Mouse (Mus musculus) bone marrow macrophage, adult 2 months (primary cell): ENCODE measurements around the gene Flvcr2.

Source experiments
- CTCF ChIP-seq: IDR thresholded peaks from 2 replicates; pipeline ENCODE4 v1.5.1; 2012; ENCODE audit warnings: low read depth, mild to moderate bottlenecking, low read length, moderate library complexity
- POLR2A ChIP-seq: IDR thresholded peaks from 2 replicates; pipeline ENCODE4 v1.6.1; 2012; ENCODE audit warnings: mild to moderate bottlenecking, low read depth, low read length, borderline replicate concordance

DNA sequence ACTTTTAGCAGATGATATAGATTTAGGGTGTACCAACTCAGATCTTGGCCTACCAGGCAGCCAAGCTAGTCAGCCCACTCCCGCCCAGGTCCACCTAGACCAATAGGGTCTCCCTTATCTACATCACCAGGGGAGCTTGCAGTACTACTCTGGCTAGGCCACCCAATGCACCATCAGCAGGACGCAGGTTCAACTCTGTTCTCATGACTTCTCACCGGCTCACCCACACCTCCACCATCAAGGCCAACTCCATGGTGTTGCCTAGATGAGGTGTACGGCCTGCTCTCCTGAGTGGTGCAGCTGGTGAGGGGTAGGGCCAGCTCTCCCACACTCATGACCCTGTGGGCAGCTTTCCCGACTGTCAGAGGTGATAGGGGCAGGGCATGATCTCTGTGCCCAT lies 32.2 kb upstream of the Flvcr2 start:
- TF ChIP-seq CTCF = no peak
- TF ChIP-seq POLR2A = no peak
